In the genomic region with DNA sequence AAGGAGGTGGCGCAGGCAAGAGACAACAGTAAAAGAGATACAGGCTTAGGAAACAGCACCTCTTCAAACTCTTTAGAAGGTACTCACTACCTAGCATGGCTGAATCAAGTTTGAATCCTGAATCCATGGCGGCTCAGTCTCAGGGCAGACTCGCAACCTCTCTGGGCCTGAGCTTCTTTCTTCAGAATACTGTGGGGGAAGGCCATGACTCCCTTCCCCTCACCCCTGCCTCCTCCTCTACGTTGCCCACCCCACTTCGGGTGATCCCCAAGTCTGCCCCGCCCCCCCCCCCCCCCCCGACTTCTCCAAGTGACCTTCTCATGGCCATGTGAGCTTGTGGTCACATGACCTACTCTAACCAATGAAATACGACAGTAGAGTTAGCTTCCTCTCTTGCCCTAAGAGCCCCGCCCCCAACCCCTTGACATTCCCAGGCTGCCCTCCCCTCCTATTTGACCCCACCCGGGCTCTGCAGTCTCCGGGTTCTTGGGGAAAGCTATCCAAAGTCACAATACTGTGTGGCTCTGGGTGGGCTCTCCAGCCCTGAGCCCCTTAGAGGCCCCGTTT, we compare ENCODE assay signal across 11 mouse cellular contexts. TPM values are rescaled to one million over a fixed set of nuclear protein-coding genes. Genes with fewer than 3 reads are reported as not detected.
DNase-seq lines count a peak whose midpoint lies in the region; ATAC-seq lines count a peak whose summit lies in the region.
"Had no signal": no experiment of that assay in that cellular context is flagged by ENCODE, and none has a peak within 500 bp of the region (broad histone marks: within the 10 kb centered on the region; RNA-seq: fewer than 3 reads in every experiment).

No protein-coding gene starts in this region.

- H3K36me3 ChIP-seq in forebrain, embryonic 12.5 days (replicated peaks): no peaks in the 10 kb centered on the region
- no peaks in the 10 kb centered on the region for H3K36me3 ChIP-seq in forebrain, embryonic 15.5 days
- H3K36me3 ChIP-seq in lung, embryonic 15.5 days: no peaks in the 10 kb centered on the region
- H3K36me3 ChIP-seq in embryonic facial prominence, embryonic 11.5 days (replicated peaks; ENCODE audit: control insufficient read depth, insufficient read depth, low read depth, low read length): no peaks in the 10 kb centered on the region

- H3K4me1 ChIP-seq in forebrain, embryonic 12.5 days: peaks cover 24% of the 10 kb centered on the region
- H3K4me1 ChIP-seq in forebrain, embryonic 15.5 days: peaks cover 15% of the 10 kb centered on the region
- H3K4me1 ChIP-seq in lung, embryonic 15.5 days: peaks cover 17% of the 10 kb centered on the region
- no peaks in the 10 kb centered on the region for H3K4me1 ChIP-seq in embryonic facial prominence, embryonic 11.5 days (ENCODE audit: control insufficient read depth, insufficient read depth, low read length)

- H3K27ac ChIP-seq in forebrain, embryonic 12.5 days: no peak overlapping the region
- no peak overlapping the region for H3K27ac ChIP-seq in forebrain, embryonic 15.5 days (replicated peaks)
- no peak overlapping the region for H3K27ac ChIP-seq in lung, embryonic 15.5 days
- H3K27ac ChIP-seq in embryonic facial prominence, embryonic 11.5 days (replicated peaks; ENCODE audit: low read depth, low read length): no peak overlapping the region

- no peak for DNase-seq in lung, postnatal 25 days (ENCODE audit: low spot score)
- DNase-seq in embryonic facial prominence, embryonic 11.5 days (ENCODE audit: low spot score): peak; percentile 75
- peak; percentile 66 for DNase-seq in retina, embryonic 14.5 days (ENCODE audit: low spot score)
- no peak for DNase-seq in cerebellum, postnatal 14 days
- DNase-seq in left cerebral cortex, postnatal 25 days (ENCODE audit: low spot score in 2 of 2): no peak
- DNase-seq: kidney, postnatal 25 days had no signal

- intact Hi-C loops in left cerebral cortex, postnatal 25 days (cut with DNase I): loop anchor here (5.0 kb wide), 1 partner anchor 169 kb away; no protein-coding TSS in a partner anchor

- WGBS in forebrain, embryonic 12.5 days: 29% methylated on average over 9 of the region's 12 CpGs
- WGBS in forebrain, embryonic 15.5 days: 31% methylated on average over 10 of the region's 12 CpGs
- WGBS in lung, embryonic 15.5 days: 20% methylated on average over 12 of the region's 12 CpGs
- 21% methylated on average over 12 of the region's 12 CpGs for WGBS in embryonic facial prominence, embryonic 11.5 days

- H3K9me3 ChIP-seq in forebrain, embryonic 12.5 days: peaks cover 6% of the 10 kb centered on the region
- H3K9me3 ChIP-seq in forebrain, embryonic 15.5 days: no peaks in the 10 kb centered on the region
- no peaks in the 10 kb centered on the region for H3K9me3 ChIP-seq in lung, embryonic 15.5 days
- H3K9me3 ChIP-seq in embryonic facial prominence, embryonic 11.5 days (replicated peaks; ENCODE audit: control insufficient read depth, low read length): no peaks in the 10 kb centered on the region

- H3K4me2 ChIP-seq in forebrain, embryonic 12.5 days: peak overlapping the region; percentile 27
- H3K4me2 ChIP-seq in forebrain, embryonic 15.5 days (replicated peaks): no peak overlapping the region
- H3K4me2 ChIP-seq in lung, embryonic 15.5 days: 0 out of 2 replicates have a peak overlapping the region, but pooled peaks have one; percentile 21
- H3K4me2 ChIP-seq in embryonic facial prominence, embryonic 11.5 days (ENCODE audit: low read depth, low read length): no peak overlapping the region

- peaks cover 5% of the 10 kb centered on the region; the same call in 1 of the 2 replicates for H3K27me3 ChIP-seq in forebrain, embryonic 12.5 days
- H3K27me3 ChIP-seq in forebrain, embryonic 15.5 days: peaks cover 3% of the 10 kb centered on the region; the same call in 1 of the 2 replicates
- peaks cover 3% of the 10 kb centered on the region; the same call in 1 of the 2 replicates for H3K27me3 ChIP-seq in lung, embryonic 15.5 days
- H3K27me3 ChIP-seq in embryonic facial prominence, embryonic 11.5 days (ENCODE audit: control insufficient read depth, insufficient read depth, low read length): no peaks in the 10 kb centered on the region

- no peak for ATAC-seq in forebrain, embryonic 12.5 days (ENCODE audit: low FRiP score)
- ATAC-seq in forebrain, embryonic 15.5 days (replicated peaks): no peak
- ATAC-seq in lung, embryonic 15.5 days (ENCODE audit: borderline replicate concordance, extremely low read depth, low FRiP score, low TSS enrichment): no peak
- 0 out of 2 replicates have a peak, but pooled peaks have one; percentile 19 for ATAC-seq in embryonic facial prominence, embryonic 11.5 days (replicated peaks; ENCODE audit: insufficient number of reproducible peaks, low FRiP score, low TSS enrichment, low read depth)

- 0 out of 2 replicates have a peak overlapping the region, but pooled peaks have one; percentile 11 for H3K4me3 ChIP-seq in forebrain, embryonic 12.5 days (replicated peaks)
- no peak overlapping the region for H3K4me3 ChIP-seq in forebrain, embryonic 15.5 days
- no peak overlapping the region for H3K4me3 ChIP-seq in lung, embryonic 15.5 days
- no peak overlapping the region for H3K4me3 ChIP-seq in embryonic facial prominence, embryonic 11.5 days (ENCODE audit: low read depth, low read length)
- H3K4me3 ChIP-seq: megakaryocyte, embryonic 14.5 days had no signal

- H3K9ac ChIP-seq in forebrain, embryonic 12.5 days: no peak overlapping the region
- no peak overlapping the region for H3K9ac ChIP-seq in forebrain, embryonic 15.5 days (replicated peaks)
- no peak overlapping the region for H3K9ac ChIP-seq in lung, embryonic 15.5 days
- no peak overlapping the region for H3K9ac ChIP-seq in embryonic facial prominence, embryonic 11.5 days (replicated peaks; ENCODE audit: low read length)

RNA-seq across cellular contexts. Expression of a gene that starts 10.9 kb away (rescaled TPM):
- polyA plus RNA-seq in forebrain, embryonic 12.5 days (2016; fragmentation: Nextera tagmentation; extraction: Ambion mirVana): 13.7 and 14.0 TPM in 2 replicates
- polyA plus RNA-seq in forebrain, embryonic 15.5 days (2015; fragmentation: Nextera tagmentation; extraction: Ambion mirVana): 32.3 and 33.7 TPM in 2 replicates
- polyA plus RNA-seq in lung, embryonic 15.5 days (2015; fragmentation: Nextera tagmentation; extraction: Ambion mirVana): 2.4 and 3.6 TPM in 2 replicates
- 4.5 and 6.2 TPM in 2 replicates for polyA plus RNA-seq in embryonic facial prominence, embryonic 11.5 days (2014; fragmentation: Nextera tagmentation; extraction: Ambion mirVana)
- total RNA-seq in left cerebral cortex, postnatal 25 days (2021): 100 to 1,000 TPM; 196 to 205 TPM

RNA-seq across cellular contexts. Expression of a gene that starts 39.9 kb away (rescaled TPM):
- polyA plus RNA-seq in forebrain, embryonic 12.5 days (2016; fragmentation: Nextera tagmentation; extraction: Ambion mirVana): 1.5 and 2.5 TPM in 2 replicates
- polyA plus RNA-seq in forebrain, embryonic 15.5 days (2015; fragmentation: Nextera tagmentation; extraction: Ambion mirVana): 0.28 and 3.6 TPM in 2 replicates
- 30.4 and 142 TPM in 2 replicates for polyA plus RNA-seq in lung, embryonic 15.5 days (2015; fragmentation: Nextera tagmentation; extraction: Ambion mirVana)
- polyA plus RNA-seq in embryonic facial prominence, embryonic 11.5 days (2014; fragmentation: Nextera tagmentation; extraction: Ambion mirVana): 14.5 and 37.6 TPM in 2 replicates
- total RNA-seq in left cerebral cortex, postnatal 25 days (2021): not detected
- polyA plus RNA-seq: small intestine, adult 2 months had no signal

Comparison
In these comparisons a context has a peak if more than half of its experiments do, and no peak if none do; other contexts are left out.
1. H3K4me2 ChIP-seq: peak in forebrain, embryonic 12.5 days (single experiment) and lung, embryonic 15.5 days (single experiment); none in forebrain, embryonic 15.5 days (single experiment) and embryonic facial prominence, embryonic 11.5 days (single experiment).
2. DNase-seq: peak in embryonic facial prominence, embryonic 11.5 days (single experiment) and retina, embryonic 14.5 days (single experiment); none in lung, postnatal 25 days (single experiment), cerebellum, postnatal 14 days (0 of 2) and left cerebral cortex, postnatal 25 days (0 of 2).